Mouse (Mus musculus) gastrocnemius, adult 2 months (tissue): ENCODE data around the gene Arv1. TPM values are rescaled to one million over a fixed set of nuclear protein-coding genes. Genes with fewer than 3 reads are reported as not detected.

Source experiments
- DNase-seq: peaks from one replicate; pipeline ENCODE4 v3.0.0; 2022
- H3K27ac ChIP-seq: fragments of 200-600 bp; 2 replicates; pipeline ENCODE4 v1.8.1; 2022; ENCODE audit warnings: mild to moderate bottlenecking
- H3K4me3 ChIP-seq: fragments of 200-600 bp; 2 replicates; pipeline ENCODE4 v1.8.1; 2022; ENCODE audit warnings: mild to moderate bottlenecking, moderate library complexity
- CTCF ChIP-seq: fragments of 200-600 bp; IDR thresholded peaks from 2 replicates; pipeline ENCODE4 v1.8.1; 2022; ENCODE audit warnings: antibody characterized with exemption, mild to moderate bottlenecking, moderate library complexity
- intact Hi-C: fragments of 180-260 bp; cut with DNase I; formaldehyde crosslinking; loops from one replicate; pipeline ENCODE4 v1.15.1; 2025
- total RNA-seq, 2 experiments: library from RNA; stranded (reverse); gene quantifications; 2 replicates each; pipeline ENCODE4 v1.2.3; 2021

Gene Arv1
- total RNA-seq, 2 experiments from 2014 or later: 2.9 to 3.5 TPM

GRCm38 (mm10) chr8:124780236-124780635, 58.3 kb downstream of the Arv1 start:
- H3K4me3 ChIP-seq: peak overlapping the region; percentile 37; the same call in 1 of the 2 replicates
- no peak for TF ChIP-seq CTCF
- peak; percentile 54 for DNase-seq
- intact Hi-C loops: no loop called here
- H3K27ac ChIP-seq: peak overlapping the region; percentile 51; the same call in 1 of the 2 replicates

GRCm38 (mm10) chr8:124782431-124782830, 60.5 kb downstream of the Arv1 start:
- DNase-seq: peak; percentile 55
- no peak for TF ChIP-seq CTCF
- H3K27ac ChIP-seq: no peak overlapping the region
- intact Hi-C loops: no loop called here
- no peak overlapping the region for H3K4me3 ChIP-seq

GRCm38 (mm10) chr8:124783228-124783627, 61.3 kb downstream of the Arv1 start:
- Histone ChIP-seq H3K4me3 (no peak overlapping the region), H3K27ac (no peak overlapping the region)
- TF ChIP-seq CTCF: no peak
- intact Hi-C loops: no loop called here
- no peak for DNase-seq

Other genes starting within 250 kb of the Arv1 start
- gene Cog2, start 201.4 kb upstream of the Arv1 start, total RNA-seq: 10 to 100 TPM; 17.1 to 17.7 TPM
- 10 to 100 TPM; 12.0 to 18.0 TPM for gene Agt, start 152.4 kb upstream of the Arv1 start, total RNA-seq
- gene Capn9, start 146.0 kb upstream of the Arv1 start, total RNA-seq: not detected
- 10 to 100 TPM; 10.4 to 17.3 TPM for gene 2310022B05Rik, start 58.8 kb upstream of the Arv1 start, total RNA-seq
- gene Ttc13, start 156 bp upstream of the Arv1 start, total RNA-seq: 10 to 100 TPM; 19.3 to 20.8 TPM
- gene Fam89a, start 29.7 kb downstream of the Arv1 start, total RNA-seq: 1 to 10 TPM in 1 of 2 experiments, under 1 TPM in 1; 0.54 to 1.2 TPM
- under 1 TPM; 0.06 to 0.10 TPM for gene Trim67, start 71.0 kb downstream of the Arv1 start, total RNA-seq
- gene Gnpat, start 140.9 kb downstream of the Arv1 start, total RNA-seq: 100 to 1,000 TPM; 157 to 173 TPM
- gene 2810004N23Rik, start 141.0 kb downstream of the Arv1 start, total RNA-seq: 10 to 100 TPM; 29.7 to 34.0 TPM
- gene Exoc8, start 175.6 kb downstream of the Arv1 start, total RNA-seq: 1 to 10 TPM; 7.6 to 7.8 TPM
- gene Sprtn, start 175.7 kb downstream of the Arv1 start, total RNA-seq: 1 to 10 TPM; 6.7 to 7.5 TPM
- 100 to 1,000 TPM; 159 to 192 TPM for gene Egln1, start 227.2 kb downstream of the Arv1 start, total RNA-seq